Comparison of ENCODE assay signal across 7 mouse cellular contexts in genomic region chrX:38563941-38564541, GRCm38 (mm10). TPM values are rescaled to one million over a fixed set of nuclear protein-coding genes. Genes with fewer than 3 reads are reported as not detected.
A peak's percentile ranks its signal among the peaks of the same experiment; 100 is the strongest.
DNase-seq lines count a peak whose midpoint lies in the region; TF ChIP-seq lines count a peak whose summit lies in the region.

No protein-coding gene starts in this region.

- intact Hi-C loops in left cerebral cortex, postnatal 10 days (cut with DNase I): no loop called here

- TF ChIP-seq POLR2A in bone marrow, adult 2 months (IDR thresholded peaks at IDR 0.05; ENCODE audit: borderline replicate concordance, control insufficient read depth, low read depth, low read length): no peak

- in situ Hi-C loops in ES-E14 (cut with MboI; ENCODE audit: low sequenced_read_pairs in 2 of 2, unreplicated experiment in 2 of 2): no loop called here

- peak overlapping the region; percentile 92 for H3K9ac ChIP-seq in ES-E14 (ENCODE audit: insufficient read depth, low read depth, low read length, poor library complexity, severe bottlenecking)

- H3K36me3 ChIP-seq in ES-E14 (ENCODE audit: control insufficient read depth, insufficient read depth, low read length, poor library complexity, severe bottlenecking) (peaks cover 17% of the 10 kb centered on the region), macrophage (ENCODE audit: inconsistent target) (no peaks in the 10 kb centered on the region)

- H3K27ac ChIP-seq in ES-E14 (ENCODE audit: insufficient read depth, low read depth, low read length, poor library complexity, severe bottlenecking) (peak overlapping the region; percentile 96), macrophage (peak overlapping the region; percentile 71)
- H3K27ac ChIP-seq in bone marrow, adult 2 months (ENCODE audit: control insufficient read depth, insufficient read depth, low read depth, low read length, poor library complexity): peak overlapping the region; percentile 93

- H3K4me1 ChIP-seq in ES-E14 (ENCODE audit: control insufficient read depth in 2 of 2, insufficient read depth in 2 of 2, low read length in 2 of 2, poor library complexity in 1 of 2): peaks cover 0 to 7% of the 10 kb centered on the region in 2 experiments; a peak in 2 of 4 replicates
- no peaks in the 10 kb centered on the region for H3K4me1 ChIP-seq in bone marrow, adult 2 months (ENCODE audit: control insufficient read depth, insufficient read depth, low read length)

- 8% methylated on average over 11 of the region's 19 CpGs for WGBS in bone marrow, adult 2 months
- 29% methylated on average over 17 of the region's 19 CpGs for WGBS in macrophage (ENCODE audit: missing documents)

- no peak for DNase-seq in ES-E14 (ENCODE audit: low read depth, low spot score)
- DNase-seq in forelimb bud, embryonic 11.5 days (ENCODE audit: low read depth, low spot score): peak; percentile 1
- peak; percentile 57 for DNase-seq in induced T-regulatory cell, adult 2 months (ENCODE audit: low read depth)
- DNase-seq in left cerebral cortex, postnatal 10 days (ENCODE audit: extremely low spot score in 1 of 2, low spot score in 2 of 2): peak; percentile 9 to 17
- peak; percentile 25 to 26 for DNase-seq in spleen, postnatal 10 days (ENCODE audit: low spot score in 2 of 2)

- TF ChIP-seq CTCF in bone marrow, adult 2 months (IDR thresholded peaks at IDR 0.05; ENCODE audit: control insufficient read depth, insufficient read depth, low read length): no peak

- H3K79me2 ChIP-seq in macrophage (ENCODE audit: inconsistent target): peaks cover 39% of the 10 kb centered on the region

- peak overlapping the region; percentile 77 to 83 for H3K4me3 ChIP-seq in ES-E14 (ENCODE audit: insufficient read depth in 1 of 2, low read depth in 1 of 2, low read length in 2 of 2, poor library complexity in 1 of 2, severe bottlenecking in 1 of 2)
- peak overlapping the region; percentile 95 for H3K4me3 ChIP-seq in bone marrow, adult 2 months (replicated peaks; ENCODE audit: control insufficient read depth, low read depth, low read length)
- peak overlapping the region; percentile 52 for H3K4me3 ChIP-seq in macrophage (ENCODE audit: inconsistent target)

- H3K9me3 ChIP-seq in ES-E14 (ENCODE audit: control insufficient read depth, insufficient read depth, low read depth, low read length): no peaks in the 10 kb centered on the region

TF ChIP-seq in ES-E14, 5 proteins besides CTCF, POLR2A, EP300 and RAD21:
- TF ChIP-seq MAFK (IDR thresholded peaks at IDR 0.05; ENCODE audit: insufficient read depth, low read depth, low read length) (no peak), CHD2 (IDR thresholded peaks at IDR 0.05; ENCODE audit: low read depth, low read length) (no peak), HCFC1 (IDR thresholded peaks at IDR 0.05; ENCODE audit: borderline replicate concordance, insufficient read depth, low read length) (no peak), ZNF384 (IDR thresholded peaks at IDR 0.05; ENCODE audit: low read depth, low read length) (no peak), ZC3H11A (IDR thresholded peaks at IDR 0.05; ENCODE audit: borderline replicate concordance, low read depth, low read length) (no peak)

RNA-seq across cellular contexts. Expression of gene Cul4b, which starts 12.0 kb away (rescaled TPM):
- total RNA-seq in ES-E14 (2012; rRNA removed): 67.4 and 114 TPM in 2 replicates
- polyA plus RNA-seq in bone marrow, adult 2 months (2011; ENCODE audit: insufficient read depth, insufficient read length, low replicate concordance, missing spikeins): 4.7 and 26.5 TPM in 2 replicates
- 10 to 100 TPM; 38.7 to 40.2 TPM for total RNA-seq in left cerebral cortex, postnatal 10 days (2021)
- total RNA-seq in macrophage (2018; cell fraction: chromatin; rRNA removed): 10 to 100 TPM in 24 of 26 experiments, 1 to 10 TPM in 2; 7.5 to 25.0 (median 18.8) TPM
- 10 to 100 TPM; 20.5 to 34.2 (median 27.7) TPM for total RNA-seq in macrophage (2018; cell fraction: cytosol; rRNA removed)
- 10 to 100 TPM; 11.6 to 32.1 (median 18.9) TPM for total RNA-seq in macrophage (2018; cell fraction: nucleus; rRNA removed)
- 21.5 to 31.9 TPM (median 24.9 TPM) in 3 replicates for polyA plus RNA-seq in macrophage (2018)

RNA-seq across cellular contexts. Expression of gene Mcts1, which starts 36.3 kb away (rescaled TPM):
- total RNA-seq in ES-E14 (2012; rRNA removed): 37.3 and 44.7 TPM in 2 replicates
- 63.0 and 105 TPM in 2 replicates for polyA plus RNA-seq in bone marrow, adult 2 months (2011; ENCODE audit: insufficient read depth, insufficient read length, low replicate concordance, missing spikeins)
- total RNA-seq in left cerebral cortex, postnatal 10 days (2021): 10 to 100 TPM; 80.7 to 90.5 TPM
- total RNA-seq in macrophage (2018; cell fraction: chromatin; rRNA removed): 100 to 1,000 TPM in 5 of 26 experiments, 10 to 100 TPM in 21; 41.2 to 114 (median 80.9) TPM
- 10 to 100 TPM; 34.3 to 55.0 (median 45.8) TPM for total RNA-seq in macrophage (2018; cell fraction: cytosol; rRNA removed)
- 100 to 1,000 TPM in 6 of 26 experiments, 10 to 100 TPM in 20; 43.4 to 118 (median 84.7) TPM for total RNA-seq in macrophage (2018; cell fraction: nucleus; rRNA removed)
- polyA plus RNA-seq in macrophage (2018): 55.0 to 73.4 TPM (median 69.1 TPM) in 3 replicates
